Mouse (Mus musculus): ENCODE results near the gene Stk39. TPM values are rescaled to one million over a fixed set of nuclear protein-coding genes. Genes with fewer than 3 reads are reported as not detected.

Gene Stk39
- 37.2 and 38.1 TPM in 2 replicates for polyA plus RNA-seq (2012; rRNA removed)

- DNase-seq (ENCODE audit: extremely low spot score in 1 of 2, low spot score in 1 of 2), result peak; percentile 33 to 60
Observed at GRCm38 (mm10) chr2:68471759-68472550, at the start of gene Stk39. Stk39 (minus strand) TSS chr2:68472268.

GRCm38 (mm10) chr2:68515409-68515808, 43.3 kb upstream of the Stk39 start:
- no peak for DNase-seq (ENCODE audit: extremely low spot score in 1 of 2, low spot score in 1 of 2)

- no peak for DNase-seq (ENCODE audit: extremely low spot score in 1 of 2, low spot score in 1 of 2)
Observed at GRCm38 (mm10) chr2:68503202-68503601, 31.1 kb upstream of the Stk39 start.

- DNase-seq (ENCODE audit: extremely low spot score in 1 of 2, low spot score in 1 of 2), result no peak
Observed at GRCm38 (mm10) chr2:68502734-68503133, 30.7 kb upstream of the Stk39 start.

GRCm38 (mm10) chr2:68502236-68502635, 30.2 kb upstream of the Stk39 start:
- DNase-seq (ENCODE audit: extremely low spot score in 1 of 2, low spot score in 1 of 2), result no peak

- no peak for DNase-seq (ENCODE audit: extremely low spot score in 1 of 2, low spot score in 1 of 2)
Observed at GRCm38 (mm10) chr2:68486275-68486674, 14.2 kb upstream of the Stk39 start.

- DNase-seq (ENCODE audit: extremely low spot score in 1 of 2, low spot score in 1 of 2), result no peak
Observed at GRCm38 (mm10) chr2:68485141-68485540, 13.1 kb upstream of the Stk39 start.

GRCm38 (mm10) chr2:68482896-68483295, 10.8 kb upstream of the Stk39 start:
- no peak for DNase-seq (ENCODE audit: extremely low spot score in 1 of 2, low spot score in 1 of 2)

GRCm38 (mm10) chr2:68479823-68480222, 7.8 kb upstream of the Stk39 start:
- no peak for DNase-seq (ENCODE audit: extremely low spot score in 1 of 2, low spot score in 1 of 2)

- DNase-seq (ENCODE audit: extremely low spot score in 1 of 2, low spot score in 1 of 2), result no peak
Observed at GRCm38 (mm10) chr2:68472921-68473320, 853 bp upstream of the Stk39 start.

GRCm38 (mm10) chr2:68472551-68472910, 463 bp upstream of the Stk39 start:
- DNase-seq (ENCODE audit: extremely low spot score in 1 of 2, low spot score in 1 of 2), result no peak

GRCm38 (mm10) chr2:68470891-68471758, 943 bp downstream of the Stk39 start:
- peak in 1 of 2 experiments; percentile 48 for DNase-seq (ENCODE audit: extremely low spot score in 1 of 2, low spot score in 1 of 2)

- no peak for DNase-seq (ENCODE audit: extremely low spot score in 1 of 2, low spot score in 1 of 2)
Observed at GRCm38 (mm10) chr2:68469491-68469890, 2.6 kb downstream of the Stk39 start.

- DNase-seq (ENCODE audit: extremely low spot score in 1 of 2, low spot score in 1 of 2), result peak in 1 of 2 experiments; percentile 24
Observed at GRCm38 (mm10) chr2:68468698-68469097, 3.4 kb downstream of the Stk39 start.

- DNase-seq (ENCODE audit: extremely low spot score in 1 of 2, low spot score in 1 of 2), result no peak
Observed at GRCm38 (mm10) chr2:68468259-68468658, 3.8 kb downstream of the Stk39 start.

GRCm38 (mm10) chr2:68467085-68467978, 4.7 kb downstream of the Stk39 start:
- no peak for DNase-seq (ENCODE audit: extremely low spot score in 1 of 2, low spot score in 1 of 2)

- no peak for DNase-seq (ENCODE audit: extremely low spot score in 1 of 2, low spot score in 1 of 2)
Observed at GRCm38 (mm10) chr2:68466124-68467070, 5.7 kb downstream of the Stk39 start.

- DNase-seq (ENCODE audit: extremely low spot score in 1 of 2, low spot score in 1 of 2), result no peak
Observed at GRCm38 (mm10) chr2:68465266-68466123, 6.6 kb downstream of the Stk39 start.

- DNase-seq (ENCODE audit: extremely low spot score in 1 of 2, low spot score in 1 of 2), result no peak
Observed at GRCm38 (mm10) chr2:68464456-68464855, 7.6 kb downstream of the Stk39 start.

Data from frontal cortex, adult 2 months (tissue).